Mouse (Mus musculus) kidney, postnatal 0 days (tissue): ENCODE measurements around the gene Gramd4. TPM values are rescaled to one million over a fixed set of nuclear protein-coding genes. Genes with fewer than 3 reads are reported as not detected.

Experiments used
- ATAC-seq: fragments of 200-750 bp; cut with Nextera tagmentation; replicated peaks from 2 replicates; pipeline ENCODE4 v1.8.0; 2017; ENCODE audit warnings: low read depth, moderate number of reproducible peaks, moderate TSS enrichment, moderate library complexity; ENCODE audit not compliant: low FRiP score
- DNase-seq: peaks from one replicate; pipeline ENCODE4 v3.0.0-alpha.2; 2016; ENCODE audit warnings: low spot score
- H3K27ac ChIP-seq: fragments of 300-500 bp; sonication (generic); 2 replicates; pipeline ENCODE4 v1.5.1; 2014; ENCODE audit warnings: mild to moderate bottlenecking
- H3K27me3 ChIP-seq: fragments of 300-500 bp; sonication (generic); 2 replicates; pipeline ENCODE4 v1.6.1; 2014; ENCODE audit warnings: low read length, mixed read lengths; ENCODE audit not compliant: insufficient read depth
- H3K36me3 ChIP-seq: fragments of 300-500 bp; sonication (generic); 2 replicates; pipeline ENCODE4 v1.6.1; 2014; ENCODE audit warnings: low read length, mixed read lengths; ENCODE audit not compliant: insufficient read depth
- H3K4me1 ChIP-seq: fragments of 300-500 bp; sonication (generic); replicated peaks from 2 replicates; pipeline ENCODE4 v1.6.1; 2014; ENCODE audit warnings: antibody characterized with exemption, low read length, mixed read lengths; ENCODE audit not compliant: insufficient read depth
- H3K4me2 ChIP-seq: fragments of 300-500 bp; sonication (generic); 2 replicates; pipeline ENCODE4 v1.6.1; 2014; ENCODE audit warnings: mild to moderate bottlenecking, low read length, moderate library complexity, mixed read lengths
- H3K4me3 ChIP-seq: fragments of 300-500 bp; sonication (generic); replicated peaks from 2 replicates; pipeline ENCODE4 v1.5.1; 2014; ENCODE audit warnings: low read depth, low read length
- H3K9ac ChIP-seq: fragments of 300-500 bp; sonication (generic); 2 replicates; pipeline ENCODE4 v1.6.1; 2014; ENCODE audit warnings: low read depth, low read length
- H3K9me3 ChIP-seq: fragments of 300-500 bp; sonication (generic); replicated peaks from 2 replicates; pipeline ENCODE4 v1.6.1; 2016; ENCODE audit warnings: low read length, inconsistent platforms, mixed read lengths
- CTCF ChIP-seq: IDR thresholded peaks from 2 replicates; pipeline ENCODE4 v1.5.1; 2016; ENCODE audit warnings: antibody characterized with exemption, low read depth, mild to moderate bottlenecking, moderate library complexity
- WGBS: fragments of 180-500 bp; shearing (Covaris S2); extraction: QIAGEN DNeasy Blood & Tissue Kit; methylation state at CpG from one replicate; pipeline ENCODE4 v1.1.7; 2014; 5-methylcytosine and 5-hydroxymethylcytosine counted together
- polyA plus RNA-seq: library from polyadenylated mRNA; unstranded; fragments of >200 nt; fragmentation: Nextera tagmentation; extraction: Ambion mirVana; gene quantifications from 2 replicates; pipeline ENCODE4 v1.2.1, GENCODE M21; 2015

The Gramd4 gene
- polyA plus RNA-seq, result 13.3 and 13.5 TPM in 2 replicates

DNA sequence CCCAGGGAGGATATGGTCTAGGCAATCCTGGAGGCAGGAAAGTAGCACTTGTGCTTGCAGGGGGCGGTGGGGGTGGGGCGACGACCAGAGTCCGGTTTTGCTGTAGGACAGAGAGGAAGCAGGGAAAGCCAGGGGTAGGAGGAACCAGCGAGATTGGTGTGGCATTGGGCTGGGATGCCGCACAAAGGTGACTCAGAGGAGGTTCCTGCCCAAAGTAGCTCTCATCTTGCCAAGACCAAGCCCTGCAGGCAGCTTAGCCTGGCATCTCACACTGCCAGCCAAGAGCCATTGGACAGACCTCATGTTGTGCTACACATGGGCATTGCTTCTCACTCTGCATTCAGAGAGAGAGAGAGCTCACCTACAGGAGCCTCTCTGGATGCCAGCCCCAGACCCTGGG is at the start of gene Gramd4:
TSS of gene Gramd4 (plus strand) at position 283 of the 400 bp plus-strand sequence.
- peak within 1 kb of the TSS; percentile 96 for H3K4me2 ChIP-seq
- no peaks in the 10 kb centered on the region for H3K36me3 ChIP-seq
- peaks cover 43% of the 10 kb centered on the region for H3K4me1 ChIP-seq
- H3K4me3 ChIP-seq, result peak within 1 kb of the TSS; percentile 86
- TF ChIP-seq CTCF, result no peak
- peak within 1 kb of the TSS; percentile 90 for H3K9ac ChIP-seq
- ATAC-seq (no peak), DNase-seq (no peak)
- no peaks in the 10 kb centered on the region for H3K27me3 ChIP-seq
- peak within 1 kb of the TSS; percentile 70; the same call in 1 of the 2 replicates for H3K27ac ChIP-seq
- 22% methylated on average over 6 of the region's 6 CpGs for WGBS
- H3K9me3 ChIP-seq, result no peaks in the 10 kb centered on the region

GRCm38 (mm10) chr15:86013130-86013529 is 44.4 kb upstream of the Gramd4 start:
- WGBS, result 34% methylated on average over 2 of the region's 2 CpGs
- TF ChIP-seq CTCF, result no peak
- H3K27ac ChIP-seq, result no peak overlapping the region

GRCm38 (mm10) chr15:86013656-86014055 is 43.8 kb upstream of the Gramd4 start:
- H3K9me3 ChIP-seq, result no peaks in the 10 kb centered on the region
- H3K36me3 ChIP-seq, result 0 out of 2 replicates have a peak, but pooled peaks cover 2% of the 10 kb centered on the region
- no peak for TF ChIP-seq CTCF
- H3K4me1 ChIP-seq, result peaks cover 7% of the 10 kb centered on the region
- ATAC-seq, result peak; percentile 35; the same call in 1 of the 2 replicates
- no peak overlapping the region for H3K27ac ChIP-seq
- H3K27me3 ChIP-seq, result no peaks in the 10 kb centered on the region
- no peak for DNase-seq
- 20% methylated on average over 10 of the region's 10 CpGs for WGBS
- H3K9ac ChIP-seq, result no peak overlapping the region
- H3K4me2 ChIP-seq, result no peak overlapping the region
- no peak overlapping the region for H3K4me3 ChIP-seq

More at GRCm38 (mm10) chr15:86013130-86013529, 44.4 kb upstream of the Gramd4 start:
- H3K27me3 ChIP-seq, result no peaks in the 10 kb centered on the region
- ATAC-seq (no peak), DNase-seq (no peak)
- H3K36me3 ChIP-seq, result no peaks in the 10 kb centered on the region
- H3K9ac ChIP-seq, result no peak overlapping the region
- no peaks in the 10 kb centered on the region for H3K9me3 ChIP-seq
- H3K4me1 ChIP-seq, result peaks cover 7% of the 10 kb centered on the region
- H3K4me2 ChIP-seq, result no peak overlapping the region
- H3K4me3 ChIP-seq, result no peak overlapping the region

DNA sequence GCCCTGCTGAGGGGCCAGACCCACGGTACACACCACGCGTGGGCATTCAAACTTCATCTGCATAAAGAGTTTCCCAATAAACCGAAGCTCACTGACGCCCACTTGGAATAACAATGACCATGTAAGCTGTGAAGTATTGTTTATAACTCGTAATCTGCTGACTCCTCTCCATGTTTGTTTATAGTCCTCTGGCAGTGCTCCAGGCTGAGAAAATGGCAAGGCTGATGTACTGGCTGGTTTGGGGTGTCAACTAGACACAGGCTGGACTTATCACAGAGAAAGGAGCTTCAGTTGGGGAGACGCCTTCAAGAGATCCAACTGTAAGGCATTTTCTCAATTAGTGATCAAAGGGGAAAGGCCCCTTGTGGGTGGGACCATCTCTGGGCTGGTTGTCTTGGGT is 42.5 kb upstream of the Gramd4 start:
- H3K27ac ChIP-seq, result no peak overlapping the region
- TF ChIP-seq CTCF, result no peak
- H3K27me3 ChIP-seq, result no peaks in the 10 kb centered on the region
- 0 out of 2 replicates have a peak, but pooled peaks cover 3% of the 10 kb centered on the region for H3K36me3 ChIP-seq
- H3K9ac ChIP-seq, result no peak overlapping the region
- DNase-seq, result no peak
- H3K4me2 ChIP-seq, result no peak overlapping the region
- ATAC-seq, result no peak
- 69% methylated on average over 7 of the region's 7 CpGs for WGBS
- no peaks in the 10 kb centered on the region for H3K9me3 ChIP-seq
- H3K4me1 ChIP-seq, result peaks cover 7% of the 10 kb centered on the region
- H3K4me3 ChIP-seq, result no peak overlapping the region

- DNase-seq, result no peak
- H3K4me1 ChIP-seq, result peaks cover 7% of the 10 kb centered on the region
- 0 out of 2 replicates have a peak, but pooled peaks cover 3% of the 10 kb centered on the region for H3K36me3 ChIP-seq
- H3K27ac ChIP-seq, result no peak overlapping the region
- H3K4me2 ChIP-seq, result no peak overlapping the region
- no peaks in the 10 kb centered on the region for H3K27me3 ChIP-seq
- H3K9me3 ChIP-seq, result no peaks in the 10 kb centered on the region
- H3K4me3 ChIP-seq, result no peak overlapping the region
- H3K9ac ChIP-seq, result no peak overlapping the region
- 44% methylated on average over 13 of the region's 13 CpGs for WGBS
- TF ChIP-seq CTCF, result no peak
- ATAC-seq, result no peak; the same call in 1 of the 2 replicates
Measured at GRCm38 (mm10) chr15:86015860-86016541, 41.5 kb upstream of the Gramd4 start.

DNA sequence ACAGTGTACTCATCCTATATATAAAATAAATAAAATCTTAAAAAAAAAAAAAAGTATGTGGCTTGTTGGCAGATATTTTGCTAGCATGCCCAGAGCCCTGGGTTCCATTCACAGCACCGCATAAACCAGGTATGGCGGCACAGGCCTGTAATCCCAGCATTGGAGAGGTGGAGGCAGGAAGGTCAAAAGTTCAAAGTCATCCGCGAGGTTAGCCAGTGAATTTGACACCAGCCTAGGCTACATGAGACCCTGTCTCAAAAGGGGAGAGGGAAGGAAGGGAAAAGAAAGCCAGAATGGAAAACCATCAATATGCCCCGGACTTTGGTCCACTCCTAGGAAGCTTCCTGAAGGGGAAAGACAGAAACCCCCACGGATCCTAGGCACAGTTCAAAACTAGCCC is 40.2 kb upstream of the Gramd4 start:
- Histone ChIP-seq H3K27ac (no peak overlapping the region), H3K36me3 (0 out of 2 replicates have a peak, but pooled peaks cover 3% of the 10 kb centered on the region), H3K27me3 (no peaks in the 10 kb centered on the region), H3K9me3 (no peaks in the 10 kb centered on the region), H3K9ac (no peak overlapping the region), H3K4me1 (peaks cover 7% of the 10 kb centered on the region), H3K4me3 (no peak overlapping the region), H3K4me2 (no peak overlapping the region)
- no peak for TF ChIP-seq CTCF
- no peak for DNase-seq
- 75% methylated on average over 6 of the region's 6 CpGs for WGBS
- no peak for ATAC-seq
